Mouse (Mus musculus): ENCODE measurements around the gene Sorcs1. TPM values are rescaled to one million over a fixed set of nuclear protein-coding genes. Genes with fewer than 3 reads are reported as not detected.

Sorcs1 gene
- polyA plus RNA-seq, 1 experiment from 2014 or later = 0.28 TPM

GRCm38 (mm10) chr19:50597300-50597699, 81.1 kb downstream of the Sorcs1 start:
- no peak overlapping the region for H3K27ac ChIP-seq (replicated peaks; ENCODE audit: low read depth, low read length)
- 81% methylated on average over 4 of the region's 4 CpGs for WGBS
- no peak overlapping the region for H3K4me2 ChIP-seq (ENCODE audit: low read depth, severe bottlenecking)
- no peaks in the 10 kb centered on the region for H3K4me1 ChIP-seq (ENCODE audit: control insufficient read depth, insufficient read depth, low read length)
- ATAC-seq (ENCODE audit: insufficient number of reproducible peaks, low FRiP score, low TSS enrichment, low read depth) (no peak), DNase-seq (ENCODE audit: low spot score) (no peak)
- no peak overlapping the region for H3K4me3 ChIP-seq (ENCODE audit: low read depth, low read length)
- no peaks in the 10 kb centered on the region for H3K27me3 ChIP-seq (ENCODE audit: control insufficient read depth, insufficient read depth, low read length)
- H3K9ac ChIP-seq (ENCODE audit: low read length) = no peak overlapping the region
- no peaks in the 10 kb centered on the region for H3K9me3 ChIP-seq (ENCODE audit: control insufficient read depth, low read length)
- H3K36me3 ChIP-seq (ENCODE audit: control insufficient read depth, insufficient read depth, low read length) = no peaks in the 10 kb centered on the region

GRCm38 (mm10) chr19:50586182-50586581, 92.3 kb downstream of the Sorcs1 start:
- H3K36me3 ChIP-seq (ENCODE audit: control insufficient read depth, insufficient read depth, low read length) = no peaks in the 10 kb centered on the region
- H3K9ac ChIP-seq (ENCODE audit: low read length) = no peak overlapping the region
- no peak overlapping the region for H3K4me3 ChIP-seq (ENCODE audit: low read depth, low read length)
- DNase-seq (ENCODE audit: low spot score) (no peak), ATAC-seq (ENCODE audit: insufficient number of reproducible peaks, low FRiP score, low TSS enrichment, low read depth) (no peak)
- no peak overlapping the region for H3K4me2 ChIP-seq (ENCODE audit: low read depth, severe bottlenecking)
- H3K4me1 ChIP-seq (ENCODE audit: control insufficient read depth, insufficient read depth, low read length) = no peaks in the 10 kb centered on the region
- no peaks in the 10 kb centered on the region for H3K9me3 ChIP-seq (ENCODE audit: control insufficient read depth, low read length)
- WGBS = 95% methylated on average over 5 of the region's 5 CpGs
- no peak overlapping the region for H3K27ac ChIP-seq (replicated peaks; ENCODE audit: low read depth, low read length)
- H3K27me3 ChIP-seq (ENCODE audit: control insufficient read depth, insufficient read depth, low read length) = no peaks in the 10 kb centered on the region

GRCm38 (mm10) chr19:50582952-50583351, 95.5 kb downstream of the Sorcs1 start:
- no peak overlapping the region for H3K4me2 ChIP-seq (ENCODE audit: low read depth, severe bottlenecking)
- no peak overlapping the region for H3K27ac ChIP-seq (replicated peaks; ENCODE audit: low read depth, low read length)
- H3K4me3 ChIP-seq (ENCODE audit: low read depth, low read length) = no peak overlapping the region
- H3K9ac ChIP-seq (ENCODE audit: low read length) = no peak overlapping the region
- no peaks in the 10 kb centered on the region for H3K4me1 ChIP-seq (ENCODE audit: control insufficient read depth, insufficient read depth, low read length)
- no peaks in the 10 kb centered on the region for H3K27me3 ChIP-seq (ENCODE audit: control insufficient read depth, insufficient read depth, low read length)
- H3K36me3 ChIP-seq (ENCODE audit: control insufficient read depth, insufficient read depth, low read length) = no peaks in the 10 kb centered on the region
- ATAC-seq (ENCODE audit: insufficient number of reproducible peaks, low FRiP score, low TSS enrichment, low read depth) (no peak), DNase-seq (ENCODE audit: low spot score) (no peak)
- no peaks in the 10 kb centered on the region for H3K9me3 ChIP-seq (ENCODE audit: control insufficient read depth, low read length)

GRCm38 (mm10) chr19:50569669-50570195, 108.7 kb downstream of the Sorcs1 start:
- Histone ChIP-seq H3K27me3 (ENCODE audit: control insufficient read depth, insufficient read depth, low read length) (no peaks in the 10 kb centered on the region), H3K4me3 (ENCODE audit: low read depth, low read length) (no peak overlapping the region), H3K4me1 (ENCODE audit: control insufficient read depth, insufficient read depth, low read length) (no peaks in the 10 kb centered on the region), H3K27ac (replicated peaks; ENCODE audit: low read depth, low read length) (no peak overlapping the region), H3K9me3 (ENCODE audit: control insufficient read depth, low read length) (no peaks in the 10 kb centered on the region), H3K36me3 (ENCODE audit: control insufficient read depth, insufficient read depth, low read length) (no peaks in the 10 kb centered on the region), H3K9ac (ENCODE audit: low read length) (no peak overlapping the region), H3K4me2 (ENCODE audit: low read depth, severe bottlenecking) (no peak overlapping the region)
- 86% methylated on average over 1 of the region's 1 CpGs for WGBS
- ATAC-seq (ENCODE audit: insufficient number of reproducible peaks, low FRiP score, low TSS enrichment, low read depth) (no peak), DNase-seq (ENCODE audit: low spot score) (no peak)

GRCm38 (mm10) chr19:50566306-50566705, 112.1 kb downstream of the Sorcs1 start:
- H3K9ac ChIP-seq (ENCODE audit: low read length) = no peak overlapping the region
- no peak for DNase-seq (ENCODE audit: low spot score)
- no peaks in the 10 kb centered on the region for H3K4me1 ChIP-seq (ENCODE audit: control insufficient read depth, insufficient read depth, low read length)
- no peaks in the 10 kb centered on the region for H3K9me3 ChIP-seq (ENCODE audit: control insufficient read depth, low read length)
- H3K36me3 ChIP-seq (ENCODE audit: control insufficient read depth, insufficient read depth, low read length) = no peaks in the 10 kb centered on the region
- H3K4me2 ChIP-seq (ENCODE audit: low read depth, severe bottlenecking) = no peak overlapping the region
- H3K4me3 ChIP-seq (ENCODE audit: low read depth, low read length) = no peak overlapping the region
- WGBS = 85% methylated on average over 2 of the region's 2 CpGs
- no peaks in the 10 kb centered on the region for H3K27me3 ChIP-seq (ENCODE audit: control insufficient read depth, insufficient read depth, low read length)
- ATAC-seq (ENCODE audit: insufficient number of reproducible peaks, low FRiP score, low TSS enrichment, low read depth) = no peak
- H3K27ac ChIP-seq (replicated peaks; ENCODE audit: low read depth, low read length) = no peak overlapping the region

- Histone ChIP-seq H3K4me1 (ENCODE audit: control insufficient read depth, insufficient read depth, low read length) (no peaks in the 10 kb centered on the region), H3K4me3 (ENCODE audit: low read depth, low read length) (no peak overlapping the region), H3K9ac (ENCODE audit: low read length) (no peak overlapping the region), H3K27me3 (ENCODE audit: control insufficient read depth, insufficient read depth, low read length) (no peaks in the 10 kb centered on the region), H3K9me3 (ENCODE audit: control insufficient read depth, low read length) (no peaks in the 10 kb centered on the region), H3K27ac (replicated peaks; ENCODE audit: low read depth, low read length) (no peak overlapping the region), H3K4me2 (ENCODE audit: low read depth, severe bottlenecking) (no peak overlapping the region), H3K36me3 (ENCODE audit: control insufficient read depth, insufficient read depth, low read length) (no peaks in the 10 kb centered on the region)
- DNase-seq (ENCODE audit: low spot score) (no peak), ATAC-seq (ENCODE audit: insufficient number of reproducible peaks, low FRiP score, low TSS enrichment, low read depth) (no peak)
- 60% methylated on average over 6 of the region's 6 CpGs for WGBS
Measured at GRCm38 (mm10) chr19:50558771-50559170, 119.7 kb downstream of the Sorcs1 start.

- Histone ChIP-seq H3K27ac (replicated peaks; ENCODE audit: low read depth, low read length) (no peak overlapping the region), H3K4me1 (ENCODE audit: control insufficient read depth, insufficient read depth, low read length) (no peaks in the 10 kb centered on the region), H3K36me3 (ENCODE audit: control insufficient read depth, insufficient read depth, low read length) (no peaks in the 10 kb centered on the region), H3K27me3 (ENCODE audit: control insufficient read depth, insufficient read depth, low read length) (no peaks in the 10 kb centered on the region), H3K4me3 (ENCODE audit: low read depth, low read length) (no peak overlapping the region), H3K4me2 (ENCODE audit: low read depth, severe bottlenecking) (no peak overlapping the region), H3K9ac (ENCODE audit: low read length) (no peak overlapping the region), H3K9me3 (ENCODE audit: control insufficient read depth, low read length) (no peaks in the 10 kb centered on the region)
- whole genome bisulfite sequencing = 92% methylated on average over 5 of the region's 5 CpGs
- ATAC-seq (ENCODE audit: insufficient number of reproducible peaks, low FRiP score, low TSS enrichment, low read depth) = no peak
- no peak for DNase-seq (ENCODE audit: low spot score)
Measured at GRCm38 (mm10) chr19:50534031-50534430, 144.4 kb downstream of the Sorcs1 start.

GRCm38 (mm10) chr19:50527835-50528234, 150.6 kb downstream of the Sorcs1 start:
- H3K4me2 ChIP-seq (ENCODE audit: low read depth, severe bottlenecking) = no peak overlapping the region
- ATAC-seq (ENCODE audit: insufficient number of reproducible peaks, low FRiP score, low TSS enrichment, low read depth) (no peak), DNase-seq (ENCODE audit: low spot score) (no peak)
- H3K9ac ChIP-seq (ENCODE audit: low read length) = no peak overlapping the region
- WGBS = 89% methylated on average over 3 of the region's 3 CpGs
- H3K27ac ChIP-seq (replicated peaks; ENCODE audit: low read depth, low read length) = no peak overlapping the region
- no peaks in the 10 kb centered on the region for H3K4me1 ChIP-seq (ENCODE audit: control insufficient read depth, insufficient read depth, low read length)
- H3K4me3 ChIP-seq (ENCODE audit: low read depth, low read length) = no peak overlapping the region
- no peaks in the 10 kb centered on the region for H3K36me3 ChIP-seq (ENCODE audit: control insufficient read depth, insufficient read depth, low read length)
- H3K9me3 ChIP-seq (ENCODE audit: control insufficient read depth, low read length) = no peaks in the 10 kb centered on the region
- no peaks in the 10 kb centered on the region for H3K27me3 ChIP-seq (ENCODE audit: control insufficient read depth, insufficient read depth, low read length)

- DNase-seq (ENCODE audit: low spot score) = no peak
- no peak for ATAC-seq (ENCODE audit: insufficient number of reproducible peaks, low FRiP score, low TSS enrichment, low read depth)
- no peaks in the 10 kb centered on the region for H3K27me3 ChIP-seq (ENCODE audit: control insufficient read depth, insufficient read depth, low read length)
- WGBS = 87% methylated on average over 8 of the region's 8 CpGs
- no peaks in the 10 kb centered on the region for H3K4me1 ChIP-seq (ENCODE audit: control insufficient read depth, insufficient read depth, low read length)
- H3K36me3 ChIP-seq (ENCODE audit: control insufficient read depth, insufficient read depth, low read length) = no peaks in the 10 kb centered on the region
- H3K4me2 ChIP-seq (ENCODE audit: low read depth, severe bottlenecking) = no peak overlapping the region
- H3K9me3 ChIP-seq (ENCODE audit: control insufficient read depth, low read length) = no peaks in the 10 kb centered on the region
- no peak overlapping the region for H3K4me3 ChIP-seq (ENCODE audit: low read depth, low read length)
- H3K27ac ChIP-seq (replicated peaks; ENCODE audit: low read depth, low read length) = no peak overlapping the region
- no peak overlapping the region for H3K9ac ChIP-seq (ENCODE audit: low read length)
Measured at GRCm38 (mm10) chr19:50526094-50526493, 152.4 kb downstream of the Sorcs1 start.

All from limb, embryonic 11.5 days (tissue).